Mouse (Mus musculus) kidney, postnatal 25 days (tissue): Measurements from ENCODE around the gene Gm49342.
A peak's percentile ranks its signal among the peaks of the same experiment; 100 is the strongest.

Experiments
- DNase-seq, 2 experiments: peaks; one replicate each; pipeline ENCODE4 v3.0.0; 2021; ENCODE audit warnings: mixed read lengths in 2 of 2

Gene Gm49342

DNA sequence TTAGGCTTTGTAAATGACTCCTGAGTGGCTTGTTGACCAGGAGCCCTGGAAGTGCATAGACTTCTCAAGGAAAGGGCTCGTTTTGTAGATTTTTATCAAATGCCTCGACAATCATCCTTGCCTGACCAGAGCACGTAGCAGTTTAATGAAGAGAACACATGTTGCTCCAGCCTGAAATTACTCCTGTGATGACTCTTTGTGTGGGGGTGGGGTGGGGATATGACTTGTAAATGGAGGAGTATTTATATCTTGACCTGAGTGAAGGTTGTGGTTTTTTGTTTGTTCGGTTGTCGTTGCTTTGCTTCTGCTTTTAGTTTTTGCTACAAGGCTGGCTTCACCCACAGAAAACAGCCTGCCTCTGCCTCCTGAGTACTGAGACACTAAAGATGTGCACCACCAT, 37.5 kb downstream of the Gm49342 start:
- DNase-seq, result no peak

DNA sequence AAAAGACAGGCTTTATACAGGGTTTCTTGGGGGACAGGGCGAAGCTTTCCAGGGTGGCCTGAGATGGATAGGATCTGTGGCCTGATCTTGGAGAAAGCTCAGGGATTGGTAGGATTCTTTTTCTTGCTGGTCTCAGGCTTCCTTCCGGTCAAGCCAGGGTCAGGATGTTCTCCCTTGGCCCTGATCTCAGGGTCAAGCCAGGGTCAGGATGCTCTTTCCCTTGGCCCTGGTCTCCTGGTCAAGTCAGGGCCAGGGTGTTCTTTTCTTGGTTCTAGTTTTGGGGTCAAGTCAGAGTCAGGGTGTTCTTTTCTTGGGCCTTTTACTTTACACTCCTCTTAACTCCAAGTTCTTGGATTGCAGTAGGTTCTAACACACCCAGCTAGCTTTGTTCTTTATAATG, 43.4 kb downstream of the Gm49342 start:
- DNase-seq, result peak; percentile 59 to 81

DNA sequence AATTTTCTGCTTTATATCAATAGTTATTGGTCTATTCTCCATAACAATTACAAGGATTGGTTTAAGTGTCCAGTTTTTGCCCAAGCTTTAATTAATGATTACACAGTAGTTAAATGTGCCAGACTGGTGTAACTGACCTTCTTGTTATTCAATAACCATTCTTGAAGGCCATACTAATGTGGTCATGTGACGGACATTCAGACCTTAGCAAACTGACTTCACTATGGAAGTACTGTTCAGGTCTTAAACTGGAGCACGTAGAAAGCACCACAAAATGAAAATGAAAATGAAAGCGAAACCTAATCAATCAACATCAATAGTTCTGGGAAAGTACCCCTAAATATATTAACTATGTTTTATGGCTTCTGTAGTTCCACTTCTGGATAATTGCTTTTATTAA, 46.7 kb downstream of the Gm49342 start:
- DNase-seq, result no peak

DNA sequence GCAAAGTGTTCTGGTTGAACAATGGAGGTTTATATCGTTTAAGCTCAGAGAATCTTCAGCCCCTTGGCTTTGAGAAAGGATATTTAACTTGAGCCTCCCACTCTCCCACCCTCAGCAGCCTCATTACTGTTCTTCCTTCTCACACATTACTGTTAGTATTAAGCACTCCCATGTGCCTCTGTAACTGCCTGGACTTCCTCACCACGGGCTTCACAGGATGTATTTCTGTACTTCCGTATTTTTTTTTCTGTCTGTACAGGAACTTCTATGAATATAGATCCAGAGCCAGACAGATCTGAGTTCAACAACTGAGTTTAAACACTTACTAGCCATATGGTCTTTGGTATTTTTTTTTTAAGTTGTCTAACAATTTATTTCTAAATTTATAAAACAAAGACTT, 52.8 kb downstream of the Gm49342 start:
- no peak for DNase-seq

DNA sequence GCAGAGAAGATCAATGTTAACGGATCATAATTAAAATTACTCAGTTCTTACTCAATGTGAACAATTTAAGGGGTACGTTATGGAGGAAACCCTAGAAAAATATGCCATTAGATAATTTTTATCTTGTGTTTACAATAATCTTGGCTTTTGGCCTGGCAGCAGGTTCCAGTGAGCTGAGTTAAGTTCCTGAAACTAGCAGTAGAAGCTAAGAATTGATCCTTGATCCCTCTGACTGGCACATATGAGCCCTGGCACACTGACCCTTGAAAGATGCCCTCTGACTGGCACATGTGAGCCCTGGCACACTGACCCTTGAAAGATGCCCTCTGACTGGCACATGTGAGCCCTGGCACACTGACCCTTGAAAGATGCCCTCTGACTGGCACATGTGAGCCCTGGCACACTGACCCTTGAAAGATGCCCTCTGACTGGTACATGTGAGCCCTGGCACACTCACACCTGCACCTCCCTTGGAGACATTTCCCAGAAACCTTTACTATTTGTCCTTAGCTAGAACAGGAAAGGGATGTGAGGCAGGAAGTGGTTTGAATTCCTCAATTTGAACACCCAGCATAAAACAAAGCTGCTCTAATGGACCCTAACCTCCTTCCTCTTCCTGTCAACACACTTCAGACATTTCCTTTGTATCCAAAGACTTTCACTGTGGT, 53.8 kb downstream of the Gm49342 start:
- DNase-seq, result peak; percentile 28 to 65

DNA sequence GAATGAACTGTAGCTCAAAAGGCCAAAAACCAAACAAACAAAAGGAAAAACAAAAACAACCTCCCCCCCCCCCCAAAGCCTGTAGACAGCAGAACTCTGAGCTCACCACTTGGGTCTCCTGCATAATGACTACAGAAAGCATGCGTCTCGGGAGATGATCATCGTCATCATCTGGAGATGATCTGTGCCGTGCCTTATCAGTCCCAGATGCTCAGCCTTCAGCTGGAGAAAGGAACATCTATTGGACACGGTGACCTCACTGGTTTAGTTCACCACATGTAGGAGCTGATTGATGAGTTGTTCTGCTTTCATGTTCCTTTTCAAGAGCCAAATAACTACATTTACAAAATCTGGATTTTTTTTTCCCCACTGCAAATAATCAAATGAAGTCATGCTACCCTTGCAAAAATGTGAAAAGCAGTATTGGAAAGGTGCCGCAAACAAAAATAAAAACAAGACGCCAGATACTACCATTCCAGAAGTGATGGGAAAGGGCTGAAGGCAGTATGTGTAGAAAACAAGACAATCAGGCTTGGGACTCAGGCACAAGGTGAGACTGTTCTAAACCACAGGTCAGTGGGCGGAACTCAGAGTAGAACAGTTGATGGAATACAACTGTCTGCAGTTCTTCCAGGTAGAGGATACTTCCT, 63.0 kb downstream of the Gm49342 start, which contains the start of gene Rnase10:
Gene Rnase10, plus strand, starts transcription at position 600 of the 650 bp plus-strand sequence.
- no peak for DNase-seq

DNA sequence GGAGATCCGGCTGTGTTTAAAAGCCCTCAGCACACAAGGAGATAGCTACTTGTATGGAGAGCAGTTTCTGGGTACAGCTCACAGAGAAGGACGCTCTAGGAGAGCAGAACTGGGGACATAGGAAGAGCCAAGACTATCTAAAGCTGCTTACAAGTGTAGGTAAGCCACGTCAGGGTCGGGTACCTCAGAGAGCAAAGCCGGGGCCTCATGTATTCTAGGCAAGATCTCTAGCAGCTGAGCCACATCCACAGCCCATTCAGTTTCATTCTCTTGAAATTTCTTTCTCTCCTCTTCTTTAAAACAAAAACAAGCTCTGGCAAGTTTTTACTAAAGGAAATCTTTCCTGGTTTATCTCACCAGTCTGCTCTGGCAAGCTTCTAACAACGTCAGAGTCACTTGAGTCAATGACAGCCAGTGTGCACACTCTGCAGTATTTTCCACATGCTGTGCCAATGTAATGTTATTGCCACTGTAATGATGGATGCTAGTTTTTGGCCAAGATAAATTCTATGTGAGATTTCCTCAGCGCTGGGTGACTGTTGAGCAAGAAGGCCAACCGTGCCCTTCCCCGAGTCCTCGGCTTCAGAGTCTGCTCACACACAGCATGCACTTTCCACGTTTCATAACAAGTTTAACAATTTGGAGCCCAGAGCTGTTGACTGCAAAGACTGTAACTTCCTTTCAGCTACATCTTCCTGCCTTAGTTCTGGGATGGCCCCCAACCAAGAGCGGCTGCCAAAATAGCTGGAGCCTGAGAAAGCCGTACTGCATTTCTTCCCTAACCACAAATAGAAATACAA, 63.8 kb downstream of the Gm49342 start:
- peak; percentile 44 to 74 for DNase-seq

DNA sequence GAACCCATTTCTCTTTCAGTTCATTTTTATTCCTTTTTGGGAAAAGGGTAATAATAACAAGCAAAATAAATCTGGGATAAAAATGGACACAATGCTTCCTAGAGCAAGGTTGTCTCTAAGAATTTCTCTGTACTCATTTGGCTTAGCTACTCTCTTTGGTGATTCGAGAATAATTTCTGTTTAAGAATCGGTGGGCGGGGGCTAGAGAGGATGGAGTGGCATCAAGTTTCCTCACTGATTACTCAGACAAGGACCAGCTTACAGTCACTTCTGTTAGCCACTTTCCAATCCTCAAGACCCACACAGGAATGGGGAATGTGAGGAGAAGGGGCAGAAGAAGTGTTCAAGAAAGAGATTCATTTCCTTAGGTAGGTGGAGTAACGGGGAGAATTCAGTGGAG, 64.5 kb downstream of the Gm49342 start:
- no peak for DNase-seq

DNA sequence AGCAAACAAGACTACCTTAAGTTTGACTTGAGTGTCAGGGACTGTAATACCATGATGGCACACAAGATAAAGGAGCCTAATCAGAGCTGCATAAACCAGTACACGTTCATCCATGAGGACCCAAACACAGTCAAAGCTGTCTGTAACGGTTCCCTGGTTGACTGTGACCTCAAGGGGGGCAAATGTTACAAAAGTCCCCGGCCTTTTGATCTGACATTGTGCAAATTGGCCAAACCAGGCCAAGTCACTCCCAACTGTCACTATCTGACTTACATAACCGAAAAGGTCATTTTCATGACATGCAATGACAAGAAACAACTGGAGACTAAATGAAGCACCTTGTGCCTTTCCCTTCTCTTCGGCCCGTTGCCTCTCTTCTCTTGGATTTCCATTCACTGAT, 65.3 kb downstream of the Gm49342 start:
- DNase-seq, result no peak
